Mouse (Mus musculus) kidney, adult 2 months (tissue): ENCODE measurements around the gene Mospd3. TPM values are rescaled to one million over a fixed set of nuclear protein-coding genes. Genes with fewer than 3 reads are reported as not detected.

ENCODE experiments used
- DNase-seq: peaks from one replicate; pipeline ENCODE4 v3.0.0; 2021
- H3K27ac ChIP-seq: fragments of 200-500 bp; 2 replicates; pipeline ENCODE4 v1.5.1; 2012; ENCODE audit warnings: low read depth, low read length, control low read depth, inconsistent platforms; ENCODE audit not compliant: insufficient read depth
- H3K27me3 ChIP-seq: fragments of 200-500 bp; replicated peaks from 2 replicates; pipeline ENCODE4 v1.6.1; 2012; ENCODE audit warnings: mild to moderate bottlenecking, moderate library complexity, low read length, inconsistent platforms; ENCODE audit not compliant: control insufficient read depth, insufficient read depth
- H3K36me3 ChIP-seq: fragments of 200-500 bp; 2 replicates; pipeline ENCODE4 v1.6.1; 2012; ENCODE audit warnings: mild to moderate bottlenecking, moderate library complexity, low read length, inconsistent platforms; ENCODE audit not compliant: control insufficient read depth, insufficient read depth
- H3K4me1 ChIP-seq: fragments of 200-500 bp; 2 replicates; pipeline ENCODE4 v1.6.1; 2011; ENCODE audit warnings: low read length; ENCODE audit not compliant: control insufficient read depth, insufficient read depth
- H3K4me3 ChIP-seq: fragments of 200-500 bp; 2 replicates; pipeline ENCODE4 v1.5.1; 2011; ENCODE audit warnings: mild to moderate bottlenecking, low read depth, low read length, control low read depth; ENCODE audit not compliant: insufficient read depth
- CTCF ChIP-seq: fragments of 200-500 bp; conservative IDR thresholded peaks from 2 replicates; pipeline ENCODE4 v1.5.1; 2011; ENCODE audit warnings: low read depth, mild to moderate bottlenecking, control low read depth, low read length, moderate library complexity, mixed read lengths; ENCODE audit not compliant: insufficient read depth, insufficient read length
- POLR2A ChIP-seq: fragments of 200-500 bp; IDR thresholded peaks from one replicate; pipeline ENCODE4 v1.6.1; 2011; ENCODE audit warnings: low read depth, low read length, control low read depth
- WGBS: fragments of 180-500 bp; shearing (Covaris S2); methylation state at CpG from one replicate; pipeline ENCODE4 v1.1.7; 2018; 5-methylcytosine and 5-hydroxymethylcytosine counted together
- polyA plus RNA-seq: library from polyadenylated mRNA; depleted of rRNA; stranded (reverse); fragments of >200 nt; gene quantifications from 2 replicates; pipeline ENCODE4 v1.2.3, GENCODE M21; 2012

The Mospd3 gene
- polyA plus RNA-seq, 1 experiment = 84.2 TPM

DNA sequence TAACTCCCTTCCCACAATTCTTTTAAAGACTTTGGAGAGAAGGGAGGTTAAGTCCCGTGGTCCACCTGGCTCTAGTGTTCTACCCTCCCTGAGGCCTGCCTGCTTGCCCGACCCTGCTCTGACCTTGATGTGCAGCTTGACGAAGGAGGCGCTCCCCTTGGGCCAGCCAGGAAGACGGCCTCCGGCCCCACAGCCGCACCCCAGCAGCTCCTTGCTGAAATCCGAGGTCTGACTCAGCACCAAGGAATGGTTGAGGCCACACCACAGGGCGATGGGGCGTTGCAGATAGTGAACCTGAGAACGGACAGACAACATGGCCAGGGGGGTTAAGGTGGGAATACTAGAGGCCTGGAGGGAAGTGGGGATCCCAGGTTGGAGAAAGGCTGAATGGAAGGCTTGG, 12.7 kb upstream of the Mospd3 start, which contains the start of gene Pcolce:
Pcolce (minus strand) TSS at position 235 of the 400 bp plus-strand sequence.
- no peak for DNase-seq
- WGBS = 40% methylated on average over 11 of the region's 11 CpGs
- Histone ChIP-seq H3K36me3 (no peaks in the 10 kb centered on the region), H3K27ac (peak within 1 kb of the TSS; percentile 43; the same call in 1 of the 2 replicates), H3K4me3 (no peak within 1 kb of the TSS), H3K27me3 (no peaks in the 10 kb centered on the region), H3K4me1 (peaks cover 14% of the 10 kb centered on the region)
- no peak for TF ChIP-seq CTCF
- TF ChIP-seq POLR2A = no peak

DNA sequence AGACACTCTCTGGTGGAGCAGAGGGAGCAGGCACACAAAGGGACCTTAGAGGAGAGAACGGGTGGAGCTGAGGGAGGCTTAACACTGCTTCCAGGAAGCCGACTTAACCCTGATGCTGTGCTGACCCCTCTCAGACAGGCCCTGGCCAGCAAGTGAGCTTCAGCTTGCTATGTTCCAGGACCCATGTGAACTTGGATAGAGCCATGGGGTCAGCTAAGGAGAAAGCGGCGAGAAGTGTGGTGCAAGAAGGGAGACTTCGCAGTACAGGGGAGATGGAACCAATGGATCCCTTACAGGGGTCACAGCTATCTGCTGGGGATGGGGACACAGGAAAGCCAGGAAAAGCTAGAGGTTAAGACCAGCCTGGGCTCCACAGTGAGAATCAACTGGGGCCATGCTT, 12.2 kb upstream of the Mospd3 start:
- H3K27me3 ChIP-seq = no peaks in the 10 kb centered on the region
- no peaks in the 10 kb centered on the region for H3K36me3 ChIP-seq
- no peak for DNase-seq
- peaks cover 14% of the 10 kb centered on the region for H3K4me1 ChIP-seq
- 81% methylated on average over 5 of the region's 5 CpGs for WGBS
- TF ChIP-seq CTCF = no peak
- no peak overlapping the region for H3K4me3 ChIP-seq
- H3K27ac ChIP-seq = peak overlapping the region; percentile 43; the same call in 1 of the 2 replicates

DNA sequence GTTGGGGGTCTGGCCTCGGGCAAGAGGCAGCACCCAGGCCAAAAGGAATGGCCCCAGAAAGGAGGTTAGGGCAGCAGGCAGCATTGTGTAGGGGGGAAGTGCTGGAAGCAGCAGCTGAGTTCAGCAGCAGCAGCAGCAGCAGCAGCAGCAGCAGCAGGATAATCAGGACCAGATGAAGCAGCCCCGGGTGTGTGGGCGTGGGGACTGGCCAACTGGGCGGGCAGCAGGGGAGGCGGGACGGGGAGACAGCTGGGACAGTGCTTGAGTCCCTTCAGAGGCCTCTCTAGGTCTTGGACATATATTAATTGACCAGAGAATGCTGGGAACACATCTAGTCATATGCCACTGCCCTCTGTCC, 10.4 kb upstream of the Mospd3 start:
- TF ChIP-seq CTCF (no peak), POLR2A (no peak)
- DNase-seq = peak; percentile 54
- Histone ChIP-seq H3K4me3 (peak overlapping the region; percentile 49), H3K4me1 (peaks cover 14% of the 10 kb centered on the region), H3K36me3 (no peaks in the 10 kb centered on the region), H3K27ac (peak overlapping the region; percentile 89), H3K27me3 (no peaks in the 10 kb centered on the region)
- 19% methylated on average over 6 of the region's 6 CpGs for WGBS

DNA sequence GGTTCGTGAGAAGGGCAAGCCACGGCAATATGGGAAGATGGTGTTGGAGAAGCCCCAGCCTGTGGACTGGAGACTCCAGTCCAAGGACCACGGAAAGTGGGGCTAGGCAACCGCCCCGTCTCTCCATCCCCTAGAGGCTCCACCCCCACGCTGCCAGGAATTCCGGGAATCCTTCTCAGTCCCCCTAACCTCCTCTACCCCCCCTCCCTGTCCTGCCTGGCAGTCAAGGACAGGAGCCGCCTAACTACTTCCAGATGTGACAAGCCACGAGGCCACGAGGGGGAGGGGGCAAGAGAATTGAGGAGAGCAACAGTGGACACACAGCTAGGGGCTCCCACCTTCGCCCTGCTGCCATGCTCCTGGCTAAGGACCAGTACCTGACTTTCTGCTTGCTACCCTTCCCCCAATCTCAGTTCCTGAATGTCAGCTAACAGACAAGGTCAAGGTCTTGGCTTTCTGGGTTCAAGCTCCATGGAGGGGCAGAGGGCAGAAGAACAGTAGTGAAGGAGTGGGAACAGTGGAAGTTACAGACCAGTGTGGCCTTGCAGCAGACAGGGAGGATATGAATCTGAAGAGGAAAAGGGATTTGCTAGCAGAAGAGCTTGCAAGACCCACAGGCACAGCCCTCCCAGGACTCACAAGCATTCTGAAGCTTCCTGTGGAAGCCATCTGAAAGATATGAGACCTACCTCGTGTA, 9.8 kb upstream of the Mospd3 start:
- H3K27ac ChIP-seq = peak overlapping the region; percentile 89
- WGBS = 9% methylated on average over 12 of the region's 12 CpGs
- DNase-seq = peak; percentile 87

DNA sequence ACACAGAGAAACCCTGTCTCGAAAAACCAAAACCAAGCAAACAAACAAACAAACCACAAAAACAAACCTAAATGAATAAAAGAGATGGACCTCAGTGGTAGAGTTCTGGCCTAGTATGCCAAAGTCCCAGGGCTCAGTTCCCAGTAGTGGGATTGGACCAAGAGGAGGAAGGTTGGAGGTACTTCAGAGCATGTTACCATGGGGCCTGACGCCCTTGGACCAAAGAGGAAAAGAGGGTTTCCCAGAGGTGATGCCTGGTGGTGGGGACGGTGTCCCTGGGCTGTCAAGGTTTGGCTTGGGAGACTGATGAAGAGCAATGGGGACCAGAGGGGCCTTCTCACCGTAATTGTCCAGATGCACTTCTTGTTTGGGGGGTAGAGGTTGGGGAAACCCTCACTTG, 9.2 kb upstream of the Mospd3 start:
- H3K27ac ChIP-seq = peak overlapping the region; percentile 59
- TF ChIP-seq POLR2A = no peak
- TF ChIP-seq CTCF = no peak

More for the DNA sequence above, 9.8 kb upstream of the Mospd3 start:
- Histone ChIP-seq H3K27me3 (no peaks in the 10 kb centered on the region), H3K4me1 (peaks cover 14% of the 10 kb centered on the region), H3K4me3 (peak overlapping the region; percentile 49), H3K36me3 (no peaks in the 10 kb centered on the region)
- TF ChIP-seq CTCF (no peak), POLR2A (no peak)

DNA sequence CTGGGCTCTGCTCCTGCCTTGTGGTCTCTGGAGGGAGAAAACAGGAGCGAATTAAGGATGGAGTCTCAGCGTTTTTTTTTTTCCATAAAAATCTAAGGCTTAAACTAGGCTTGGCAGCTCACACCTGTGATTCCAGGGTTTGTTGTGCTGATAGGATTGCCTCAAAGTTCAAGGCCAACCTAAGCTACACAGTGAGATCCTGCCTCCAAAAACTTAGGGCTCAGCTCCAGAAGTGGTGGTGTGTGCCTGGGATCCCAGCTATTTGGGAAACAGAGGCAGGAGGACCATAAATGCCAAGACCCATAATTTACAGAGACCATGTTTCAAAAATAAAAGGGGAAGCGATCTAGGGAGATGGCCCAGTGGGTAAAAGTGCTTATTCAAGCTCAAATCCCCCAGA, 8.4 kb upstream of the Mospd3 start:
- Histone ChIP-seq H3K36me3 (no peaks in the 10 kb centered on the region), H3K27ac (no peak overlapping the region), H3K4me1 (peaks cover 14% of the 10 kb centered on the region), H3K4me3 (no peak overlapping the region), H3K27me3 (no peaks in the 10 kb centered on the region)
- no peak for TF ChIP-seq CTCF
- no peak for DNase-seq
- WGBS = 72% methylated on average over 3 of the region's 3 CpGs

More for the DNA sequence above, 9.2 kb upstream of the Mospd3 start:
- Histone ChIP-seq H3K4me1 (peaks cover 14% of the 10 kb centered on the region), H3K4me3 (peak overlapping the region; percentile 49), H3K36me3 (no peaks in the 10 kb centered on the region), H3K27me3 (no peaks in the 10 kb centered on the region)
- 76% methylated on average over 4 of the region's 4 CpGs for WGBS
- no peak for DNase-seq

DNA sequence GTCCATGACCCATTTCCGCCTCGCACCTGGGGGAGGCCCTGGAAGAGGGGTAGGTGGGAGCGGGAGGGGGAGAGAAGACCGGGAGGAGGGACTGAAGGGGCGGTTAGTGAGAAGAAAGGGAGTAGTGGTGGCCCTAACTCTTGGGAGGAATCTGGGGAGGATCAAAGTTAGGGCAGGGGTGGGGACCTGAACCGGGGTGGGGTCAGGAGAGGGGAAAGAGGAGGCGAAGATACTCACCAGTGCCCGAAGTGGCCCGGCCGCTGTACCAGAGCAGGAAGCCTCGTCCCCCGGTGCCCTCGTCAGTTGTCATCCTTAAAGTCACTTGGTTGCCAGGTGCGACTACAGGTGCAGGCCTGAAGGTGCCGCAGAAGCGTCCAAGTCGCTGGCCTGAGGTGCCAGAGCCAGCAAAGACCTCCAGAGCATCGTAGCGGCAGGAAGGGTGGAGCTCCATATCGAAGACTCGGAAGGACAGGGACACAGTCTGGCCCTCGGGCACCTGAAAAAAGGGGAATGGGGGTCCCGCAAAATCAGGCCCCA, 7.9 kb upstream of the Mospd3 start:
- peaks cover 12% of the 10 kb centered on the region for H3K4me1 ChIP-seq
- H3K36me3 ChIP-seq = no peaks in the 10 kb centered on the region
- DNase-seq = no peak
- no peak overlapping the region for H3K4me3 ChIP-seq
- H3K27me3 ChIP-seq = no peaks in the 10 kb centered on the region
- WGBS = 30% methylated on average over 23 of the region's 23 CpGs
- TF ChIP-seq CTCF (no peak; the same call in 1 of the 2 replicates), POLR2A (no peak)
- no peak overlapping the region for H3K27ac ChIP-seq
